ENCODE assay signal across 9 mouse cellular contexts in the genomic region with DNA sequence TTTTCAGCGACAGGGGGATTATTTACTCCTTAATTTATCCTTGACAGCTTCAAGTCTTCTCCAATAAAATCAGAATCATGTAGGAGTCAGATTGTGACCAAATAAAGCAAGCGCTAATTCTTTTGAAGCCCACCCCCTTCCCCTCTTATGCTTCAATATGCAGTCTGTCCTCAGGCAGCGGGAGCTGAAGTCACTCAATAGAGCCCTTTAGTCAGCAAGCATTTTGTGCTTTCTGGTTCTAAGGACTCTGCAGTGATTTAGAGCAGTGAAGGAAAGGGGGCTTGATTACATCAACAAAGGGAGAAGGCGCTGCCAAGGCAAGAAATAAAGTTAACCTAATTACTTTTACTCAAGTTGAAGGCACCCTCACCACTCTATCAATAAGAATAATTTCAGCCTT.
A peak's percentile ranks its signal among the peaks of the same experiment; 100 is the strongest.
DNase-seq lines count a peak whose midpoint lies in the region; ATAC-seq lines count a peak whose summit lies in the region.
"Had no signal": no experiment of that assay in that cellular context is flagged by ENCODE, and none has a peak within 500 bp of the region (broad histone marks: within the 10 kb centered on the region; RNA-seq: fewer than 3 reads in every experiment).

No protein-coding gene starts in this region.

- DNase-seq in heart, adult 11 months = no peak
- DNase-seq in embryonic facial prominence, embryonic 10.5 days (ENCODE audit: low spot score) = no peak
- peak; percentile 55 for DNase-seq in midbrain, embryonic 14.5 days
- no peak for DNase-seq in adrenal gland, postnatal 4 days (ENCODE audit: low spot score in 2 of 2)
- no peak for DNase-seq in kidney, adult 11 months

- H3K4me2 ChIP-seq in heart, embryonic 14.5 days (ENCODE audit: low read length) = peak overlapping the region; percentile 70
- peak overlapping the region; percentile 57 for H3K4me2 ChIP-seq in hindbrain, embryonic 12.5 days (replicated peaks)
- peak overlapping the region; percentile 56 for H3K4me2 ChIP-seq in midbrain, embryonic 14.5 days (ENCODE audit: low read length)

- no peak overlapping the region for H3K9ac ChIP-seq in heart, embryonic 14.5 days (ENCODE audit: low read length)
- H3K9ac ChIP-seq in hindbrain, embryonic 12.5 days = no peak overlapping the region
- 0 out of 2 replicates have a peak overlapping the region, but pooled peaks have one; percentile 37 for H3K9ac ChIP-seq in midbrain, embryonic 14.5 days (replicated peaks; ENCODE audit: low read length)
- H3K9ac ChIP-seq: liver, embryonic 15.5 days had no signal

- H3K4me3 ChIP-seq in heart, embryonic 14.5 days (ENCODE audit: control insufficient read depth in 1 of 2, insufficient read depth in 1 of 2, low read depth in 1 of 2, low read length in 2 of 2) = no peak overlapping the region; a peak in 1 of 4 replicates
- H3K4me3 ChIP-seq in embryonic facial prominence, embryonic 10.5 days = peak overlapping the region; percentile 49; the same call in 1 of the 2 replicates
- H3K4me3 ChIP-seq in hindbrain, embryonic 12.5 days = peak overlapping the region; percentile 29; the same call in 1 of the 2 replicates
- H3K4me3 ChIP-seq in midbrain, embryonic 14.5 days (replicated peaks; ENCODE audit: low read depth, low read length) = peak overlapping the region; percentile 31
- H3K4me3 ChIP-seq: liver, embryonic 15.5 days had no signal

- H3K4me1 ChIP-seq in heart, embryonic 14.5 days (ENCODE audit: control insufficient read depth in 2 of 2, insufficient read depth in 2 of 2, low read length in 2 of 2) = peaks cover 0 to 8% of the 10 kb centered on the region in 2 experiments; a peak in 1 of 4 replicates
- peaks cover 18% of the 10 kb centered on the region for H3K4me1 ChIP-seq in embryonic facial prominence, embryonic 10.5 days
- peaks cover 11% of the 10 kb centered on the region for H3K4me1 ChIP-seq in hindbrain, embryonic 12.5 days
- 0 out of 2 replicates have a peak, but pooled peaks cover 2% of the 10 kb centered on the region for H3K4me1 ChIP-seq in midbrain, embryonic 14.5 days (ENCODE audit: control insufficient read depth, insufficient read depth, low read length)
- H3K4me1 ChIP-seq: liver, embryonic 15.5 days had no signal

- H3K36me3 ChIP-seq in heart, embryonic 14.5 days (ENCODE audit: control insufficient read depth, insufficient read depth, low read length) = no peaks in the 10 kb centered on the region
- no peaks in the 10 kb centered on the region for H3K36me3 ChIP-seq in embryonic facial prominence, embryonic 10.5 days (replicated peaks)
- H3K36me3 ChIP-seq in hindbrain, embryonic 12.5 days = no peaks in the 10 kb centered on the region
- no peaks in the 10 kb centered on the region for H3K36me3 ChIP-seq in midbrain, embryonic 14.5 days (ENCODE audit: control insufficient read depth, insufficient read depth, low read length)
- H3K36me3 ChIP-seq: liver, embryonic 15.5 days had no signal

- H3K9me3 ChIP-seq in heart, embryonic 14.5 days (ENCODE audit: control insufficient read depth, low read length) = no peaks in the 10 kb centered on the region
- H3K9me3 ChIP-seq in embryonic facial prominence, embryonic 10.5 days = no peaks in the 10 kb centered on the region
- no peaks in the 10 kb centered on the region for H3K9me3 ChIP-seq in hindbrain, embryonic 12.5 days (replicated peaks)
- no peaks in the 10 kb centered on the region for H3K9me3 ChIP-seq in midbrain, embryonic 14.5 days (ENCODE audit: control insufficient read depth, low read length)
- H3K9me3 ChIP-seq: liver, embryonic 15.5 days had no signal

- H3K27ac ChIP-seq in heart, embryonic 14.5 days (replicated peaks in 1 of 2; ENCODE audit: control insufficient read depth in 1 of 2, insufficient read depth in 1 of 2, low read depth in 2 of 2, low read length in 2 of 2) = no peak overlapping the region
- no peak overlapping the region for H3K27ac ChIP-seq in embryonic facial prominence, embryonic 10.5 days (replicated peaks)
- H3K27ac ChIP-seq in hindbrain, embryonic 12.5 days = no peak overlapping the region
- no peak overlapping the region for H3K27ac ChIP-seq in midbrain, embryonic 14.5 days (replicated peaks; ENCODE audit: low read depth, low read length)
- H3K27ac ChIP-seq: liver, embryonic 15.5 days had no signal

- ATAC-seq in heart, embryonic 14.5 days (ENCODE audit: insufficient number of reproducible peaks, insufficient read depth, low FRiP score, low read depth) = no peak
- 0 out of 2 replicates have a peak, but pooled peaks have one; percentile 51 for ATAC-seq in hindbrain, embryonic 12.5 days (ENCODE audit: low FRiP score)
- ATAC-seq in midbrain, embryonic 14.5 days (ENCODE audit: low FRiP score, low TSS enrichment) = no peak
- ATAC-seq in frontal cortex, adult (ENCODE audit: low TSS enrichment) = no peak

- WGBS in heart, embryonic 14.5 days = 53% methylated on average over 4 of the region's 4 CpGs
- WGBS in embryonic facial prominence, embryonic 10.5 days = 37% methylated on average over 4 of the region's 4 CpGs
- WGBS in hindbrain, embryonic 12.5 days = 24% methylated on average over 4 of the region's 4 CpGs
- 8% methylated on average over 4 of the region's 4 CpGs for WGBS in midbrain, embryonic 14.5 days

- H3K27me3 ChIP-seq in heart, embryonic 14.5 days (ENCODE audit: control insufficient read depth, insufficient read depth, low read length) = no peaks in the 10 kb centered on the region
- 0 out of 2 replicates have a peak, but pooled peaks cover 3% of the 10 kb centered on the region for H3K27me3 ChIP-seq in embryonic facial prominence, embryonic 10.5 days (replicated peaks; ENCODE audit: low read depth, poor library complexity, severe bottlenecking)
- H3K27me3 ChIP-seq in hindbrain, embryonic 12.5 days = 0 out of 2 replicates have a peak, but pooled peaks cover 6% of the 10 kb centered on the region
- peaks cover 53% of the 10 kb centered on the region for H3K27me3 ChIP-seq in midbrain, embryonic 14.5 days (ENCODE audit: control insufficient read depth, insufficient read depth, low read length)
- H3K27me3 ChIP-seq: liver, embryonic 15.5 days had no signal

Comparison
In these comparisons a context has a peak if more than half of its experiments do, and no peak if none do; other contexts are left out.
1. H3K4me3 ChIP-seq: peak in embryonic facial prominence, embryonic 10.5 days (single experiment), hindbrain, embryonic 12.5 days (single experiment) and midbrain, embryonic 14.5 days (single experiment); none in heart, embryonic 14.5 days (0 of 2).
2. Peak in every context shown above with its lines, with median percentiles within 50 percentile points of each other: H3K4me2 ChIP-seq.